In the genomic region with DNA sequence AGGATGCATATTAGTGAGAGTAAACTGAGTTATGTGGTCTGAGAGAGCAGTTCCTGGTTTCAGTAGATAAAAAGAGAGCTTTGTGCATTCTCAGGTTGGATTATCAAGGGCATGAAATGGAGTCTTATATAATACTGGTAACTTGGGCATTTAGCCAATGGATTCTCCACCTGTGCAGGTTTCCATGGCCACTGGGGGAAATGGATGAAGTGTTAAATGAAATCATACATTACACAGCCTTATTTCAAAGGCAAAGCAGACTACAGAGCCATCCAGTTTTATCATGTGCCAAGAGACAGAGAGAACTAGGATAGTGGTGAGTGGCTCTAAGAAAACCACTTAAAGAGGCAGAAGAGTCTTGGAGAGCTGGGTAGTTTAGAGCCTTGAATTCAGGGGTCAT, we compare ENCODE assay signal across 13 mouse cellular contexts.
"Had no signal": no experiment of that assay in that cellular context is flagged by ENCODE, and none has a peak within 500 bp of the region (broad histone marks: within the 10 kb centered on the region; RNA-seq: fewer than 3 reads in every experiment).

No protein-coding gene starts in this region.

- H3K9me3 ChIP-seq: limb, embryonic 15.5 days; liver, embryonic 12.5 days; midbrain, embryonic 10.5 days; midbrain, embryonic 15.5 days had no signal

- DNase-seq: kidney, adult 9 months; kidney, postnatal 36 days; lung, embryonic 14.5 days; lung, postnatal 10 days; lung, postnatal 4 days; thymus, postnatal 4 days had no signal

- H3K27me3 ChIP-seq: limb, embryonic 15.5 days; liver, embryonic 12.5 days; midbrain, embryonic 15.5 days had no signal

- H3K9ac ChIP-seq: limb, embryonic 15.5 days; liver, embryonic 12.5 days; lung, embryonic 14.5 days; midbrain, embryonic 15.5 days had no signal

- H3K4me2 ChIP-seq: limb, embryonic 15.5 days; liver, embryonic 12.5 days; lung, embryonic 14.5 days; midbrain, embryonic 15.5 days had no signal

- H3K27ac ChIP-seq: kidney, postnatal 0 days; left cerebral cortex, adult 2 months; limb, embryonic 15.5 days; liver, embryonic 12.5 days; midbrain, embryonic 10.5 days; midbrain, embryonic 15.5 days; stomach, postnatal 0 days had no signal

- H3K36me3 ChIP-seq: limb, embryonic 15.5 days; liver, embryonic 12.5 days; midbrain, embryonic 10.5 days; midbrain, embryonic 15.5 days had no signal

- H3K4me1 ChIP-seq: limb, embryonic 15.5 days; liver, embryonic 12.5 days; midbrain, embryonic 15.5 days had no signal

- ATAC-seq: liver, embryonic 12.5 days; midbrain, embryonic 15.5 days had no signal

- H3K4me3 ChIP-seq: left cerebral cortex, adult 2 months; limb, embryonic 15.5 days; liver, embryonic 12.5 days; midbrain, embryonic 10.5 days; midbrain, embryonic 15.5 days had no signal
